Mouse (Mus musculus): ENCODE results near the gene Smg7. TPM values are rescaled to one million over a fixed set of nuclear protein-coding genes. Genes with fewer than 3 reads are reported as not detected.

The Smg7 gene
- total and polyA plus RNA-seq, 2 experiments, result 13.8 to 21.8 TPM

GRCm38 (mm10) chr1:152800633-152801176 lies 101.7 kb downstream of the Smg7 start:
- H3K27me3 ChIP-seq (ENCODE audit: control insufficient read depth, insufficient read depth, low read length), result no peaks in the 10 kb centered on the region
- TF ChIP-seq CTCF (IDR thresholded peaks at IDR 0.05; ENCODE audit: low read depth, low read length) (no peak), POLR2A (IDR thresholded peaks at IDR 0.05; ENCODE audit: extremely low read depth, insufficient read depth, low read length) (no peak)
- no peak overlapping the region for H3K27ac ChIP-seq (replicated peaks; ENCODE audit: insufficient read depth, low read depth, low read length)
- no peak for DNase-seq (ENCODE audit: extremely low read depth, low read depth, low spot score)
- H3K9ac ChIP-seq (ENCODE audit: low read depth, low read length), result no peak overlapping the region; the same call in 1 of the 2 replicates
- no peaks in the 10 kb centered on the region for H3K4me1 ChIP-seq (ENCODE audit: control insufficient read depth, insufficient read depth, low read length)
- no peak overlapping the region for H3K4me3 ChIP-seq (ENCODE audit: insufficient read depth, low read depth, low read length)
- H3K79me2 ChIP-seq (ENCODE audit: control insufficient read depth, insufficient read depth, low read length), result no peaks in the 10 kb centered on the region
- no peaks in the 10 kb centered on the region for H3K36me3 ChIP-seq (ENCODE audit: control insufficient read depth, insufficient read depth, low read length)
- 85% methylated on average over 13 of the region's 13 CpGs for WGBS

GRCm38 (mm10) chr1:152799897-152800296 lies 102.5 kb downstream of the Smg7 start, which contains the start of gene Ncf2:
TSS of gene Ncf2 (plus strand) at chr1:152800194.
- Histone ChIP-seq H3K4me3 (ENCODE audit: insufficient read depth, low read depth, low read length) (no peak within 1 kb of the TSS), H3K9ac (ENCODE audit: low read depth, low read length) (no peak within 1 kb of the TSS; the same call in 1 of the 2 replicates), H3K27ac (replicated peaks; ENCODE audit: insufficient read depth, low read depth, low read length) (no peak within 1 kb of the TSS), H3K4me1 (ENCODE audit: control insufficient read depth, insufficient read depth, low read length) (no peaks in the 10 kb centered on the region), H3K36me3 (ENCODE audit: control insufficient read depth, insufficient read depth, low read length) (no peaks in the 10 kb centered on the region), H3K27me3 (ENCODE audit: control insufficient read depth, insufficient read depth, low read length) (no peaks in the 10 kb centered on the region), H3K79me2 (ENCODE audit: control insufficient read depth, insufficient read depth, low read length) (no peaks in the 10 kb centered on the region)
- 42% methylated on average over 2 of the region's 2 CpGs for WGBS
- no peak for TF ChIP-seq POLR2A (IDR thresholded peaks at IDR 0.05; ENCODE audit: extremely low read depth, insufficient read depth, low read length)
- DNase-seq (ENCODE audit: extremely low read depth, low read depth, low spot score), result no peak

DNA sequence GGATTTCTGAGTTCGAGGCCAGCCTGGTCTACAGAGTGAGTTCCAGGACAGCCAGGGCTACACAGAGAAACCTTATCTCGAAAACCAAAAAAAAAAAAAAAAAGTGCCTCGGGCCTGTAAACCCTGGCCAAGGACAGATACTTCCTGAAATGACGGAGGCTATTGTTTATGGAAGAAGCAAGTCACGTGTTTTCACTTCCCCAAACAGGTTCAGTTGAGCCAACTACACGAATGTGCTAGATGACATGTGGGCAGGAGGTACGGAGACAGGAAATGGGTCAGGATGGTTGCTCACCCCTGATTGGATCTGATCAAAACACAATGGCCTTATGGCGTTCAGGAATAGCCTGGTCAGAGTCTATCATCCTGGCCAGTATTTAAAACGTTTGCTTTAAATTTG lies 104.3 kb downstream of the Smg7 start:
- Histone ChIP-seq H3K27ac (replicated peaks; ENCODE audit: insufficient read depth, low read depth, low read length) (no peak overlapping the region), H3K36me3 (ENCODE audit: control insufficient read depth, insufficient read depth, low read length) (no peaks in the 10 kb centered on the region), H3K4me1 (ENCODE audit: control insufficient read depth, insufficient read depth, low read length) (no peaks in the 10 kb centered on the region), H3K9ac (ENCODE audit: low read depth, low read length) (no peak overlapping the region), H3K27me3 (ENCODE audit: control insufficient read depth, insufficient read depth, low read length) (no peaks in the 10 kb centered on the region), H3K79me2 (ENCODE audit: control insufficient read depth, insufficient read depth, low read length) (no peaks in the 10 kb centered on the region), H3K4me3 (ENCODE audit: insufficient read depth, low read depth, low read length) (no peak overlapping the region)
- TF ChIP-seq POLR2A (IDR thresholded peaks at IDR 0.05; ENCODE audit: extremely low read depth, insufficient read depth, low read length), result no peak
- no peak for TF ChIP-seq CTCF (IDR thresholded peaks at IDR 0.05; ENCODE audit: low read depth, low read length)
- peak; percentile 46 for DNase-seq (ENCODE audit: extremely low read depth, low read depth, low spot score)
- WGBS, result 62% methylated on average over 9 of the region's 9 CpGs

DNA sequence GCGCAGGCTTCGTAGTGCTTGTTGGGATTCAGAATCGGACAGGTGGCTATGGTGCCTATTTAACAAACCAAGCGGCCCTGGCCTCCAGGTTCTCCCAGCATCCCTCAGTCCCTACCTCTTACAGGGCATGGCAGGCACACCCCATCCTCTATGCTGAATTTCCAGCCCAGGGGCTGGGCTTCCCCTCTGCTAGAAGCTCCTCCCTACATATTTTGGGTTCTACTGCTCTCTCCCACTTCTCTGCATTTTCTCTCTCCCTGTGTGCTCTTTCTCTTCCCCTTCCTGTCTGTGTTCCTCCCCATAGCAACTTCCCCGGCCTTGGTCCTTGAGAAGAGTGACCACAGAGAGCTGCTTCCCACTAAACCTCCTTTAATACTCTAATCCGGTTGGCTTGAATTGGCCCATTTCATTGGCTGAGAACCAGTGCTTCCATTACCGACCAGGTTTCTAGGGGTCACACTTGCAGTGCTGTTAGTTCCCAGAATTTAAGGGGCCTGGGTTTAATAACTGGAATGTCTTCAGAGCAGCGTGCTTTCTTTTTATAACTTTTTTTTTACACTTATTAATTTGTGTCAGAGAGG lies 105.7 kb downstream of the Smg7 start:
- H3K79me2 ChIP-seq (ENCODE audit: control insufficient read depth, insufficient read depth, low read length), result no peaks in the 10 kb centered on the region
- 88% methylated on average over 8 of the region's 8 CpGs for WGBS
- no peak overlapping the region for H3K9ac ChIP-seq (ENCODE audit: low read depth, low read length)
- DNase-seq (ENCODE audit: extremely low read depth, low read depth, low spot score), result peak; percentile 32
- no peaks in the 10 kb centered on the region for H3K36me3 ChIP-seq (ENCODE audit: control insufficient read depth, insufficient read depth, low read length)
- TF ChIP-seq CTCF (IDR thresholded peaks at IDR 0.05; ENCODE audit: low read depth, low read length) (no peak), POLR2A (IDR thresholded peaks at IDR 0.05; ENCODE audit: extremely low read depth, insufficient read depth, low read length) (no peak)
- H3K27me3 ChIP-seq (ENCODE audit: control insufficient read depth, insufficient read depth, low read length), result no peaks in the 10 kb centered on the region
- no peak overlapping the region for H3K4me3 ChIP-seq (ENCODE audit: insufficient read depth, low read depth, low read length)
- no peak overlapping the region for H3K27ac ChIP-seq (replicated peaks; ENCODE audit: insufficient read depth, low read depth, low read length)
- no peaks in the 10 kb centered on the region for H3K4me1 ChIP-seq (ENCODE audit: control insufficient read depth, insufficient read depth, low read length)

GRCm38 (mm10) chr1:152795688-152796255 lies 106.7 kb downstream of the Smg7 start:
- H3K27me3 ChIP-seq (ENCODE audit: control insufficient read depth, insufficient read depth, low read length), result no peaks in the 10 kb centered on the region
- no peak overlapping the region for H3K27ac ChIP-seq (replicated peaks; ENCODE audit: insufficient read depth, low read depth, low read length)

More at GRCm38 (mm10) chr1:152795688-152796255, 106.7 kb downstream of the Smg7 start:
- Histone ChIP-seq H3K4me1 (ENCODE audit: control insufficient read depth, insufficient read depth, low read length) (no peaks in the 10 kb centered on the region), H3K4me3 (ENCODE audit: insufficient read depth, low read depth, low read length) (no peak overlapping the region), H3K36me3 (ENCODE audit: control insufficient read depth, insufficient read depth, low read length) (no peaks in the 10 kb centered on the region), H3K9ac (ENCODE audit: low read depth, low read length) (no peak overlapping the region), H3K79me2 (ENCODE audit: control insufficient read depth, insufficient read depth, low read length) (no peaks in the 10 kb centered on the region)
- DNase-seq (ENCODE audit: extremely low read depth, low read depth, low spot score), result no peak
- TF ChIP-seq POLR2A (IDR thresholded peaks at IDR 0.05; ENCODE audit: extremely low read depth, insufficient read depth, low read length) (no peak), CTCF (IDR thresholded peaks at IDR 0.05; ENCODE audit: low read depth, low read length) (no peak)
- WGBS, result 62% methylated on average over 8 of the region's 8 CpGs
